ENCODE assay signal across 8 mouse cellular contexts in the genomic region with DNA sequence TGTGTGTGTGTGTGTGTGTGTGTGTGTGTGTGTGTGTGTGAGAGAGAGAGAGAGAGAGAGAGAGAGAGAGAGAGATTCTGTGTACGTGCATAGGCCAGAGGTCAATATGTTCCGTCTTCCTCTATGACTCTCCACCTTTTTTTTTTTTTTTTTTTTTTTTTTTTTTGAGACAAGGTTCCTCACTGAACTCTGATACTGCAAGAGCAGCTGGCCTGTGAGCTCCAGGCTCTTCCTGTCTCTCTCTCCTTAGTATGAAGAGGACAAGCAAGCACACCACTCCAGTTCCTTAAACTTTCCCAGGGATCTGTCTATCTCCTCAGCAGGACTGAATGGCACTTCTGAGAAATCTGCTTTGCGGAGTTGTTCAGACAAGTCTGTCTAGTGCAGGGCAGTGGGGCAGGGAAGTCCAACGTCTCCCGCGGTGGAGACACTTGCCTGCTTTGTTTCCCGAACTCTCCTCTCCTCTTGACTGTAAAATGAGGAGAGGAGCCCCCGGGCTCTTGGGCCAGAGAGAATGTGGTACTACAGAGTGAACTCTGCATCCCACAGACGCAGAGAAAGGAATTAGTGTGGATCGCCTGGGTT. TPM values are rescaled to one million over a fixed set of nuclear protein-coding genes. Genes with fewer than 3 reads are reported as not detected.
A peak's percentile ranks its signal among the peaks of the same experiment; 100 is the strongest.
DNase-seq lines count a peak whose midpoint lies in the region; ATAC-seq lines count a peak whose summit lies in the region.

No protein-coding gene starts in this region.

- H3K4me2 ChIP-seq in heart, embryonic 13.5 days: peak overlapping the region; percentile 79
- peak overlapping the region; percentile 64 for H3K4me2 ChIP-seq in hindbrain, embryonic 12.5 days (replicated peaks)
- peak overlapping the region; percentile 77 for H3K4me2 ChIP-seq in midbrain, embryonic 11.5 days

- H3K4me1 ChIP-seq in heart, embryonic 13.5 days: peaks cover 48% of the 10 kb centered on the region
- peaks cover 24% of the 10 kb centered on the region for H3K4me1 ChIP-seq in hindbrain, embryonic 12.5 days
- H3K4me1 ChIP-seq in midbrain, embryonic 11.5 days (ENCODE audit: control insufficient read depth, insufficient read depth, low read length): peaks cover 11% of the 10 kb centered on the region

- H3K27me3 ChIP-seq in heart, embryonic 13.5 days (replicated peaks): no peaks in the 10 kb centered on the region
- peaks cover 20% of the 10 kb centered on the region for H3K27me3 ChIP-seq in hindbrain, embryonic 12.5 days
- peaks cover 5% of the 10 kb centered on the region for H3K27me3 ChIP-seq in midbrain, embryonic 11.5 days (ENCODE audit: control insufficient read depth, insufficient read depth, low read length)

- peak overlapping the region; percentile 85 for H3K9ac ChIP-seq in heart, embryonic 13.5 days
- H3K9ac ChIP-seq in hindbrain, embryonic 12.5 days: peak overlapping the region; percentile 55
- H3K9ac ChIP-seq in midbrain, embryonic 11.5 days (ENCODE audit: low read length): peak overlapping the region; percentile 72

- DNase-seq in heart, adult 9 months (ENCODE audit: low spot score in 2 of 2): no peak
- DNase-seq in adipocyte (ENCODE audit: low spot score): peak; percentile 45
- DNase-seq in midbrain, embryonic 11.5 days (ENCODE audit: low spot score, missing footprints): peak; percentile 90
- DNase-seq in left cerebral cortex, adult 11 months (ENCODE audit: low spot score): no peak
- no peak for DNase-seq in cerebellum, postnatal 14 days

- H3K27ac ChIP-seq in heart, embryonic 13.5 days (replicated peaks): peak overlapping the region; percentile 91
- H3K27ac ChIP-seq in hindbrain, embryonic 12.5 days: peak overlapping the region; percentile 58
- H3K27ac ChIP-seq in midbrain, embryonic 11.5 days (ENCODE audit: low read depth, low read length): 0 out of 2 replicates have a peak overlapping the region, but pooled peaks have one; percentile 17

- 7% methylated on average over 10 of the region's 10 CpGs for WGBS in heart, embryonic 13.5 days
- under 1% methylated on average over 8 of the region's 10 CpGs for WGBS in hindbrain, embryonic 12.5 days
- 6% methylated on average over 10 of the region's 10 CpGs for WGBS in midbrain, embryonic 11.5 days

- no peaks in the 10 kb centered on the region; the same call in 1 of the 2 replicates for H3K36me3 ChIP-seq in heart, embryonic 13.5 days
- no peaks in the 10 kb centered on the region for H3K36me3 ChIP-seq in hindbrain, embryonic 12.5 days
- no peaks in the 10 kb centered on the region for H3K36me3 ChIP-seq in midbrain, embryonic 11.5 days (ENCODE audit: control insufficient read depth, insufficient read depth, low read length)

- no peaks in the 10 kb centered on the region for H3K9me3 ChIP-seq in heart, embryonic 13.5 days
- H3K9me3 ChIP-seq in hindbrain, embryonic 12.5 days (replicated peaks): no peaks in the 10 kb centered on the region
- H3K9me3 ChIP-seq in midbrain, embryonic 11.5 days (ENCODE audit: control insufficient read depth, low read length): no peaks in the 10 kb centered on the region

- peak overlapping the region; percentile 70 for H3K4me3 ChIP-seq in heart, embryonic 13.5 days
- H3K4me3 ChIP-seq in hindbrain, embryonic 12.5 days: peak overlapping the region; percentile 37
- H3K4me3 ChIP-seq in midbrain, embryonic 11.5 days (ENCODE audit: low read depth, low read length): peak overlapping the region; percentile 52

- ATAC-seq in heart, embryonic 13.5 days (ENCODE audit: extremely low read depth, insufficient number of reproducible peaks, low FRiP score, low TSS enrichment): no peak
- ATAC-seq in hindbrain, embryonic 12.5 days (ENCODE audit: low FRiP score): no peak
- no peak for ATAC-seq in midbrain, embryonic 11.5 days (ENCODE audit: low FRiP score)
- ATAC-seq in cerebellum, adult (ENCODE audit: insufficient number of reproducible peaks, low FRiP score, low TSS enrichment): no peak

RNA-seq across cellular contexts. Expression of a gene that starts 0.7 kb away (rescaled TPM):
- 150 and 158 TPM in 2 replicates for polyA plus RNA-seq in heart, embryonic 13.5 days (2015; fragmentation: Nextera tagmentation; extraction: Ambion mirVana)
- polyA plus RNA-seq in hindbrain, embryonic 12.5 days (2016; fragmentation: Nextera tagmentation; extraction: Ambion mirVana): 59.6 and 72.4 TPM in 2 replicates
- polyA plus RNA-seq in midbrain, embryonic 11.5 days (2014; fragmentation: Nextera tagmentation; extraction: Ambion mirVana): 102 and 106 TPM in 2 replicates

RNA-seq across cellular contexts. Expression of a gene that starts 26.0 kb away (rescaled TPM):
- polyA plus RNA-seq in heart, embryonic 13.5 days (2015; fragmentation: Nextera tagmentation; extraction: Ambion mirVana): 0.56 and 1.7 TPM in 2 replicates
- polyA plus RNA-seq in hindbrain, embryonic 12.5 days (2016; fragmentation: Nextera tagmentation; extraction: Ambion mirVana): 23.3 and 35.6 TPM in 2 replicates
- polyA plus RNA-seq in midbrain, embryonic 11.5 days (2014; fragmentation: Nextera tagmentation; extraction: Ambion mirVana): 3.6 and 4.8 TPM in 2 replicates

RNA-seq across cellular contexts. Expression of a gene that starts 45.4 kb away (rescaled TPM):
- 27.1 and 27.8 TPM in 2 replicates for polyA plus RNA-seq in heart, embryonic 13.5 days (2015; fragmentation: Nextera tagmentation; extraction: Ambion mirVana)
- 24.1 and 29.2 TPM in 2 replicates for polyA plus RNA-seq in hindbrain, embryonic 12.5 days (2016; fragmentation: Nextera tagmentation; extraction: Ambion mirVana)
- polyA plus RNA-seq in midbrain, embryonic 11.5 days (2014; fragmentation: Nextera tagmentation; extraction: Ambion mirVana): 19.7 and 27.2 TPM in 2 replicates

RNA-seq across cellular contexts. Expression of a gene that starts 58.7 kb away (rescaled TPM):
- 0.16 and 0.25 TPM in 2 replicates for polyA plus RNA-seq in heart, embryonic 13.5 days (2015; fragmentation: Nextera tagmentation; extraction: Ambion mirVana)
- polyA plus RNA-seq in hindbrain, embryonic 12.5 days (2016; fragmentation: Nextera tagmentation; extraction: Ambion mirVana): 18.4 and 18.7 TPM in 2 replicates
- 5.0 and 6.2 TPM in 2 replicates for polyA plus RNA-seq in midbrain, embryonic 11.5 days (2014; fragmentation: Nextera tagmentation; extraction: Ambion mirVana)

Comparison
In these comparisons a context has a peak if more than half of its experiments do, and no peak if none do; other contexts are left out.
1. H3K27ac ChIP-seq: peak in every context shown above with its lines; median percentile 91 in heart, embryonic 13.5 days; 58 in hindbrain, embryonic 12.5 days; 17 in midbrain, embryonic 11.5 days.
2. DNase-seq: peak in adipocyte (single experiment) and midbrain, embryonic 11.5 days (single experiment); none in heart, adult 9 months (0 of 2), left cerebral cortex, adult 11 months (single experiment) and cerebellum, postnatal 14 days (0 of 2).
3. Peak in every context shown above with its lines, with median percentiles within 50 percentile points of each other: H3K4me2 ChIP-seq, H3K4me3 ChIP-seq and H3K9ac ChIP-seq.